Mouse (Mus musculus): ENCODE results near the gene Bicd2.

DNA sequence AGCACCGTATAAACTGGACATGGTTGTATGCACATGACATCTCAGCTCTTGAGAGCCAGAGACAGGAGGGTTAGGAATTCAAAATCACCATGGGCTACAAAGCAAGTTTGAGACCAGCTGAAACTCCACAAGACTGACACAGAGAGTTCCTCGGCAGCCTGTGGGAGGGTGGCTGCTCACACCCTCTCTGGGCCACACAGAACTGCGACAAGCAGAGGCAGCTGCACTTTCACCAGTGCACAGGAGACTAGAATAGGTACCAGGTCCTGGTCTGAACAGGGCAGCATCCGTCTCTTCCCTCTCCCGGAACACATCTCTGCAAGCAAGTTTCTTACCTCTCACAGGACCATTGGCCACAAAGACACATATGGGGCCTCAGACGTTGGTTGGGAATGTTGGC is 23.9 kb upstream of the Bicd2 start:
- TF ChIP-seq CTCF (conservative IDR thresholded peaks at IDR 0.05; ENCODE audit: insufficient read depth, insufficient read length, low read depth, low read length) (no peak), POLR2A (IDR thresholded peaks at IDR 0.05; ENCODE audit: low read depth, low read length) (no peak)
